Mouse (Mus musculus): ENCODE data around the gene Terb2. TPM values are rescaled to one million over a fixed set of nuclear protein-coding genes. Genes with fewer than 3 reads are reported as not detected.

The Terb2 gene
- total RNA-seq, 1 experiment from 2014 or later = not detected

DNA sequence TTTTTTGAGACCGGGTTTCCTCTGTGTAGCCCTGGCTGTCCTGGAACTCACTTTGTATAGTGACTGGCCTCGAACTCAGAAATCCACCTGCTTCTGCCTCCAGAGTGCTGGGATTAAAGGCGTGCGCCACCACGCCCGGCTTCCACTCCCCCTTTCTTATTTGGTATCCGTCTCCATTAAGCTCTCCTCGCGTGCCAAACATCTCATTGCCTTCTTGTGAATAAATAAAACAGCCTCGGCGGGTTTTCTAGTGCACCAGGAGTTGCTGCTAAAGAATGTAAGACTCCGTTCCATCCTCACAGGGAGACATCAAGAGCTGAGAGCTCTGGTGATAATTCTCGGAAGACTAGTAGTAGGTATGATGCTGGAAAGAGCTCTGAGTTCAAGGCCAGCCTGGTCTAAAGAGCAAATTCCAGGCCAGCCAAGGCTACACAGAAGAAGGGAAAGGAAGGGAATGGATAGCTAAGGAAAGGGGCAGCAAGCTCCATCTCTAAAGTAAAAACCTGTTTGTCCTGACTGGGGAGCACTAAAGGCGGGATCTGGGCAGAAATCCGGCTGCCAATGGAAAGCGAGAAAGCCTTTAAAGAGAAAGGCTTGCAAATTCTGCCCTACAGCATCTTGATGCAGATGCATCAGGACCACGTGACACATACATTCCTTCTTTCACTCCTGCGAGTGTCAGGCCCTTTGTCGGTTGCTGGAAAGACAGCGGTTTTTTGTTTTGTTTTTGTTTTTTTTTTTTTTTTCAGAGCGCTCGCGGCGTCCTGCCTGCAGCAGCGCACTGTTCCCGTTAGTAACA lies 47.9 kb downstream of the Terb2 start:
- peak; percentile 55 for DNase-seq

DNA sequence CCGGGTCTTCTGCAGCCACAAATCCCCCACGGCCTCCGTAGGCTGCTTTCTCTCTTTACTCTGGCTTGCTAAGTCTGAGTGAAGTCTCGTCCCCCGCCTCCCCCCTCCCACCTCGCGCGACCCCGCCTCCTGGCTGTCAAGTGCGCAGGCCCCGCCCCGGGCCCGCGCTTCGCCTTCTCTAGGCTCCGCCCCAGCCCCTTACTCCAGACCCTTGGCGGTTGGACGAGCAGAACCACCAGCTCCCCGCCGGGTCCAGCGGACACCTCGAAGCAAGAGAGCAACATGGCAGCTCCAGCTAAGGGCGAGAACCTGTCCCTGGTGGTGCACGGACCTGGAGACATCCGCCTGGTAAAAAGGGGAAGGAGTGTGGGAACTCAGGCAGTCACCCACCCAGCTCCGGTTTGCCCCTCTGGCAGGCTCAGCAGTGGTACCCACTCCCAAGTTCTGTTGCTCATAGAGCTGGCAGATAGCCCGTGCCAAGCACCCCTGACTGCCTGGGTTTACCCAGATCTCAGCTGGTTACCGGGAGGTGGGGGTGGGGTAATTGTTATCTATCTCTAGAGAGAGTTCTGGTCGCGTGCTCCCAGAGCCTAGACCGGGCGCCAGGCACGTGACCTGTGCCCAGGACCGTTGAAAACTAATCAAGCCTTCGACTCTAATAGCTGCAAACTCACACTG lies 48.7 kb downstream of the Terb2 start, which contains the start of gene Sord:
Sord (plus strand) TSS at position 139 of the 678 bp plus-strand sequence.
- DNase-seq = peak; percentile 88

DNA sequence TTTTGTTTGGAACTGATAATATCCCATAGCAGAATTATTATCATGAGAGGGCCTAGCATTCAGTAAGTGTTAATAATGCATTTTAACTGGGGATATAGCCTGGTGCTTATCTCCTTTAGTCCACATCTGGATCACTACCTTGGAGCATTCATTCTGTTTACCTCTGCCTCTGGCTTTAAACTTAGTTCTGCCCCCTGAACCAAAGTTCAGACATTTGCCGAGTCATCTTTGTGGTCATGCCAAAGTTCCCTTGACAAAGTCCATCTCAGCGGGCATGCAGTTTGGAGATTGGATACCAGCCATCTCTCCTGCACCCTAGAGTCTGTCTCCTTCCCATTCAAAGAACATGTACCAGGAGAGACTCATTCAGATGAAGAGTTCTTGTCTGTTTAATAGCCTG lies 49.4 kb downstream of the Terb2 start:
- no peak for DNase-seq

DNA sequence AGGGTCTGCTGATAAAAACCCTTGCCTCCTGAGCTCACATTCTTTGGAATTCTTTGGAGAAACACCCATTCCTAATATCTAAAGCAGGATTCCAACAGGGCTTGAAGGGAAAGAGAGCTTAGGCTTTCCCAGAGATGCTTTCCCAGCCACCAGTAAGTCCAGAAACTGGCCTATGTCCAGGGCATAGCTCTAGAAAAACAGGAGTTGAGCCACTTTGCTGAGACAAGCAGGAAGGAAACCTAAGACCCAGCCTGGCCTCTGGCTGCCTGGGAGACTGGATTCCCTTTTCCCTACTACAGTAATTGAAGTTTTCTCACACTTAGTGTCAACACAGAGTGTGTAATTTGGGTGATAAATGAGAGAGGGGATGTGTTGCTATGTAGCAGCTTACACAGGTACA lies 50.2 kb downstream of the Terb2 start:
- DNase-seq = no peak

DNA sequence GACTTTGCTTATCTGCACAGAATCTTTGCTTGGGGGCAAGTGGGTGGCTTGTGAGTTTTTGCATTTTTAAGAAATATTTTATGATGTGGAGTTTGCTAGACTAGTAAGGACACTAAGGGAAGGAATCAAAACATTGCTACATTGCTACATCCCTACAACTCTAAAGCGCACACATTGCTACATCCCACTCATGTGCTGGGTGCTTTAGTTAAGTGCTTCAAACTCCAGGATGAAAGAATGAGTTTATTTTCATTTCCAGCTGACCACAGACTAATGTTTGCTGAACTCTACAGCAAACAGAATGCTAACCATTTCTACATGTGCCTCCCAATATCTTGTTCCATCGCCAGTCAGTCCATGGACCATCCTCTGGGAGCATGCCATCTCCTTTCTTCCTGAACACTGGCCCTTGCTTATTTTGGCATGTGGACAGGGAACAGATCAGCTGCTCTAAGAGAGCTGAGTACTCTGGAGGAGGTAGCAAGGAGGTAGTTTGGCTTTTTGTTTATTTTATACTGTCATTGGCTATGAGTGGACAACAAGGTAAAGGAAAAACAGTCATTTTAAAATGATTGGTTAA lies 51.9 kb downstream of the Terb2 start:
- DNase-seq = no peak

DNA sequence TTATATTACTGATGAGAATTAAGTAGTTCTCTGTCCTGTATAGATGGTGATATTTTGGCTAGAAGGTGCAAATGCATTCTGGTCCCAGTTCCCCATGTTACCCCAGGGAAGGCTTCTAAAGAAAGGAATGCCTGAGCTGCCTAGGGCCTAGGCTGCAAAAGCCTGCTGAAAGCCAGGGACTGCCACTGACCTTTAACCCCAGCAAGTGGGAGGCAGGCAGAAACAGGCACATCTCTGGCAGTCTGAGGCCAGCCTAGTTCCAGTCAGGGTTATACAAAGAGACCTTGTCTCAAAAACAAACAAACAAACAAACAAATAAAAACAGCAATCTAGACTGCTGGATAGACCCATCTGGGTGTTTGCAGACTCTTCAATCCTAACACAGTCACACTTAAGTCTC lies 54.7 kb downstream of the Terb2 start:
- no peak for DNase-seq

DNA sequence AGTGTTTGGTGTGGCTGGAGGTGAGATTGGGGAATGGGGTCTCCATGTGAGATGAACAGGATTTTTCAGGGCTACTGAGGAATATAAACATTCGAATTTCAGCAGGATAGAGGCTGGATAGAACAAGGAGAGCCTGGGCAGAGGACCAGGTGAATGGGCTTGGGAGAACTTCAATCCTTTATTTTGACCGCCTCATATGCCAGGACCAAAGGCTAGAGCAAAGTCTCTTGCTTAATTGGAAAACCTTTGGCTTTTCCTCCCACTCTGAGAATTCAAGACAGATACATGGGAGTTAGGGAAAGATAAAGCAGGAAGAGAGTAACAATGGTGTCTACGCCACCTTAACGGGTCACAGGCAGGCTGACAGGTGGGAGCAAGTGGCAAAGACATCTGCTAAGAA lies 55.2 kb downstream of the Terb2 start:
- no peak for DNase-seq

DNA sequence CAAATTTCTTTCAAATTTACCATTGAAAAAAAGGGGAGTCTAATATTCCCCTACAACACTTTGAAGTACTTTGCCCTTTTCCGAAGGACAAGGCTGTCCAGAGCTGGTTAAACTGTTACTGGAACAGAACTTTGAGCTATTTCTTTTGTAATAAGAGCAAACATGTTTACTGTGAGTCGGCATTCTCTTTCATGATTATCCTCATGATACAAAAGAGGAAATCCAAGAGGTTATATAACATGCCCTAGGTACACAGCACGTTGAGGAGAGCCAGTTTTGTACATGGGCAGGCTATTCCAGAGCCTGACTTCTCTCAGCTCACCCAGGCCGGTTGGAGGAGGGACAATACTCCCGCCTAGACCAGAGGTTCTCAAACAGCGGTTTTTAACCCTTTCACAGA lies 55.9 kb downstream of the Terb2 start:
- DNase-seq = no peak

DNA sequence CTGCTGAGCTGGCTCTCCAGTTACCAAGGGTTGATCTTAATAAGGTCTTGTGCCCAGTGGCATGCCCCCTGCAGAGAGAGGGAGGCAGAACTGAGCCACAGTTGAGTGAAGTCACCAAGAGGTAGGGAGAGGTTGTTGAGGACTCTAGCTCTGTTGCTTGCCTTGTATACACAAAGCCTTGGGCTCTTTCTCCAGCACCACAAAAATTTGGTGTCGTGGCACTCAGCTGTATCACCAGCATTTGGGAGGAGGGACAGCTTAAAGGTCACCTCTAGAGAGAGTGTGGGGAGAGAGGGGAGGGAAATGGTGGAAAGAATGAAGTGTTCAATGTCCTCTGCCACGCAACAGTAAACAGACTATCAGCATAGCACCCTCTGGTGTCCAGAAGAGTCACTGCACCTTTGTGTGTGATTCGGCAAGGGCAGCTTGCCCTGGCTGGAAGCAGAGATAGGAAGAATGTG lies 57.6 kb downstream of the Terb2 start:
- DNase-seq = peak; percentile 82

DNA sequence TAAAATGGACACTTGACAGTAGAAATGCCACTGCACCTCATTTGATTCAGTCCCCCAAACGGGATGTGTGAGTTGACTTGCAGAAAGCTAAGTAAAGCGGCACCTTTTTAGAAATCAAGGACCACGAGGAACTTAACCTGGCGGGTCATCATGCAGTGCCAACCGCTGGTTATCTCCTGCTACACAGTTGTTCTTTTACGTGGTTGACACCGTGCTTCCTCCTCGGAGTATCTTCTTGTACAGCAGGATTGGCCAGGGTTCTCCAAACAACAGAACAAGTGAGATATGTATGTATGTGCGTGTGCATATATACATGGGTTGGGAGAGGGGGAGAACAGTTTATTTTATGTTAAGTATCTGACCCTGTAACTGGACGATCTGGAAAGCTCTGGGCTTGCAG lies 61.7 kb downstream of the Terb2 start:
- no peak for DNase-seq

DNA sequence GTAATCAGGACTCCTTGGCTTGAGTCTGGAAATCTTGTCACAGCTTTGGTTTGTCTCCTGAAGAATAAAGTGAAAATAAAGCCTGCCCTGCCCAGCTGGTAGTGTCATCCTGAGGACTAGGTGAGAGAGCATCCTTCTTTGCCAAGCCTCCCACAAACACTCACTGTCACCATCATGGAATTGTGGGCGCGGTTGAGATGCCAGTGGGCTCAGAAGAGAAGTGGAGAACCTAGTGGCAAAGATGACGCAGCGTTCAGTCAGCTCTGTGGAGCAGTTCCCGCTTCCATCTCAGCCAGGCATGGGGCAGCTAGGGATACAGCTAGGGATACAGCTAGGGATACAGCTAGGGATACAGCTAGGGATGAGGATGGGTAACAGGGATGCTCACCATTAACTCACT lies 69.9 kb downstream of the Terb2 start:
- DNase-seq = no peak

Other genes starting within 250 kb of the Terb2 start
- gene Ctdspl2, start 230.3 kb upstream of the Terb2 start, total RNA-seq (2021) = 34.6 and 35.6 TPM in 2 replicates
- not detected in 2 replicates for gene Mageb3, start 230.2 kb upstream of the Terb2 start, total RNA-seq (2021)
- 17.8 and 18.1 TPM in 2 replicates for gene Eif3j1, start 157.7 kb upstream of the Terb2 start, total RNA-seq (2021)
- 15.3 and 16.9 TPM in 2 replicates for gene Spg11, start 67.9 kb upstream of the Terb2 start, total RNA-seq (2021)
- gene B2m, start 38.6 kb upstream of the Terb2 start, total RNA-seq (2021) = 400 and 401 TPM in 2 replicates
- gene Trim69, start 25.6 kb upstream of the Terb2 start, total RNA-seq (2021) = not detected in 2 replicates
- 0.26 TPM in 1 of 2 replicates, not detected in the other for gene Patl2, start 83 bp upstream of the Terb2 start, total RNA-seq (2021)
- gene Sord, start 48.5 kb downstream of the Terb2 start, total RNA-seq (2021) = 61.6 and 101 TPM in 2 replicates
- 0.07 and 0.11 TPM in 2 replicates for gene Duox2, start 112.2 kb downstream of the Terb2 start, total RNA-seq (2021)
- not detected in 2 replicates for gene Duoxa2, start 112.6 kb downstream of the Terb2 start, total RNA-seq (2021)
- gene Duoxa1, start 127.5 kb downstream of the Terb2 start, total RNA-seq (2021) = 0.41 TPM in 1 of 2 replicates, not detected in the other
- gene Duox1, start 129.4 kb downstream of the Terb2 start, total RNA-seq (2021) = 0.08 TPM in 1 of 2 replicates, not detected in the other
- 11.7 and 14.6 TPM in 2 replicates for gene Shf, start 182.9 kb downstream of the Terb2 start, total RNA-seq (2021)
- 11.1 and 18.9 TPM in 2 replicates for gene Slc28a2, start 240.2 kb downstream of the Terb2 start, total RNA-seq (2021)

Data from adrenal gland, postnatal 14 days (tissue).